Mouse (Mus musculus): ENCODE measurements around the gene Dclk1. TPM values are rescaled to one million over a fixed set of nuclear protein-coding genes. Genes with fewer than 3 reads are reported as not detected.

Dclk1 gene
- total RNA-seq, 2 experiments from 2014 or later, result 871 to 963 TPM

DNA sequence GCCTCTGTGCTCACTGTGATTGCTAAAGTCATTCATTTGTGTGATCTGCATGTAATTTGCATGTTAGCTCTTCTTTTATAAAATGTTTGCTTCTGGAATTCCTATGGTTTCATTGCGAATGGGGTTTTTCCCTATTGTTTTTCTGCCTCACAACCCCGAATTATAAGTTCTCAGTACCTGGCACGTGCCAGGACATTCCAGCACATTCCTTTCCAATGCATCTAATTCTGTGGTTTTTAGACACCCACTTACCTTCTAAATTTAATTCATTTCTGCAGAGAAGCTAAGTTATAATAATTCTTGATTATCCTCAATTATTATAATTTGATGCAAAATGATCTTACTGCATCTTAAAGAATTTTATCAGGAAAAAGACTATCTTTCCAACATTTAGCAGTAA lies 118.7 kb downstream of the Dclk1 start:
- Histone ChIP-seq H3K27ac (peak overlapping the region; percentile 57; the same call in 1 of the 2 replicates), H3K4me3 (no peak overlapping the region)
- DNase-seq (ENCODE audit: extremely low spot score in 1 of 2, low spot score in 2 of 2), result no peak
- intact Hi-C loops (cut with DNase I), result no loop called here
- no peak for TF ChIP-seq CTCF (IDR thresholded peaks at IDR 0.05)

DNA sequence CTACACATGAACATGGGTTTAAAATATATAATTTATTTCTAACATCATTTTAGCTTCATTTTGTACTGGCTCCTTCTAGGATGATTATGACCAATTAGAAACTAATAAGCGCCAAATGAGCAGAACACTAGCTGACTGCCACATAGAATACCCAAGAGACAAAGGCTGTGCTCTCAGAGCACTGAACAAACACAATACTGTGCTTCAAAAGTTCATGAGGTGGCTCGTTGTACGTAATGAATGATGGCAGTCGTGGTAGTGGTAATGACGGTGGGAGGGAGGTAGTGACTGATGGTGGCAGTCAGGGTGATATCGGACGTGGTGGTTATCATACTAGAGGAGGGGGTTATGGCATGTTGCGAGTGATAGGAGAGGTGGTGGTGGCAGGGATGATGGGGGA lies 125.0 kb downstream of the Dclk1 start:
- no peak overlapping the region for H3K4me3 ChIP-seq
- intact Hi-C loops (cut with DNase I), result no loop called here

DNA sequence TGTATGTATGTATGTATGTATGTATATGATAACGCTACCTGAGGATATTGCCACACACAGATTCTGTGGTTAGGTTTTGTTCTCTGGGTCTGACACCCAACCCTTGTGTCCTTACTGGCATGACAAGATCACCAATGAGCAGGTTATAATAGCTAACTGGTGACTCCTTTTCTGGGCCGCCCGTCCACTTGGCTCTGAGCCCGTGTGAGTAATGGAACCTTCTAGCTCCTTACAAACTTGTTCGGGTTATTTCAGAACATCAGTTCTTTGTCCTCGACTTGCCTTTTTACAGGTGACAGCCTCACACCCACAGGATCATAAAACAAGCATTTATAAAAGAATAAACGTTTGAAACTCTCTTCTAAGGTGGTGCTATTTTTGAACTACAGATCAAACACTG lies 127.0 kb downstream of the Dclk1 start:
- DNase-seq (ENCODE audit: extremely low spot score in 1 of 2, low spot score in 2 of 2), result no peak
- Histone ChIP-seq H3K4me3 (no peak overlapping the region), H3K27ac (no peak overlapping the region)
- intact Hi-C loops (cut with DNase I), result no loop called here
- no peak for TF ChIP-seq CTCF (IDR thresholded peaks at IDR 0.05)

More for the DNA sequence above, 125.0 kb downstream of the Dclk1 start:
- H3K27ac ChIP-seq, result no peak overlapping the region
- no peak for TF ChIP-seq CTCF (IDR thresholded peaks at IDR 0.05)
- DNase-seq (ENCODE audit: extremely low spot score in 1 of 2, low spot score in 2 of 2), result no peak

DNA sequence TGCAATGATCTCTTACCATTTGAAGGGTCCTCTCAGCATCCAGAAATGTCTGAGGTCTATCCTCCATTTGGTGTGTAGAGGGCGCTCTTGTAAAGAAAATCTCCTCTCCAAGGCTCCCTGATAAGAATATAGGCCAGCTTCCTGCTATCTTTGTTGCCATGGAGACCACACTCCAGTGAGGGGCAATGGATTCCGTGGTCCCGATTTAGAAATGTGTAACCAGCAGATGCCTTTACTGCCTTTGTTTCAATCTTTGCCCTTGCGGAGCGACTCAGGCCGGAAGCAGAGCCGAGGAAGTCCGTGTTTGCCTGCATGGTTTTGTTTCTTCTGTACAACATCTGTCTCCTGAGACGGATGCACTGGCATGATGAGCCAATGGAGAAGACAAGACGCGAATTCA lies 131.5 kb downstream of the Dclk1 start:
- DNase-seq (ENCODE audit: extremely low spot score in 1 of 2, low spot score in 2 of 2), result peak; percentile 56 to 70
- intact Hi-C loops (cut with DNase I), result loop anchor here (5.0 kb wide), 2 partner anchors 104 to 119 kb away; no protein-coding TSS in a partner anchor
- TF ChIP-seq CTCF (IDR thresholded peaks at IDR 0.05), result peak; percentile 69
- Histone ChIP-seq H3K27ac (peak overlapping the region; percentile 87), H3K4me3 (peak overlapping the region; percentile 26)

DNA sequence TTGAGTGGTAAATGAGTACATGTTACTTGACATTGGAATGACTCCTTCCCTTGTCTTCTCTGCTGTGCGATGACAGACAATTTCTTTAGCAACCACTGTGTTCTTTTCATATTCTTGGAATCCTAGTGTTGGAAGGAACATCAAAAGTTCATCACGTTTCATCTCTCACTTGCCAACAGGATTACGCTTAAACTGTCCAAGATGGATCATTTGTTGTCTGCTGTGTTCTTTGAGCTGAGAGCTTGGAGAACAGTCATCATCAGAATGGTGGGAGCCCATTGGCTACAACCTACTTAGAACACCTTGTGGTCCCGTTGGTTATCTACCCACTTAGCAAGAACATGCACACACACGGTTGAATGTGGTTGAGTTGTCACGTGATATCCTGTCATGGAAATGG lies 136.4 kb downstream of the Dclk1 start:
- TF ChIP-seq CTCF (IDR thresholded peaks at IDR 0.05), result no peak
- no peak for DNase-seq (ENCODE audit: extremely low spot score in 1 of 2, low spot score in 2 of 2)
- Histone ChIP-seq H3K4me3 (no peak overlapping the region), H3K27ac (peak overlapping the region; percentile 18; the same call in 1 of the 2 replicates)
- intact Hi-C loops (cut with DNase I), result no loop called here

DNA sequence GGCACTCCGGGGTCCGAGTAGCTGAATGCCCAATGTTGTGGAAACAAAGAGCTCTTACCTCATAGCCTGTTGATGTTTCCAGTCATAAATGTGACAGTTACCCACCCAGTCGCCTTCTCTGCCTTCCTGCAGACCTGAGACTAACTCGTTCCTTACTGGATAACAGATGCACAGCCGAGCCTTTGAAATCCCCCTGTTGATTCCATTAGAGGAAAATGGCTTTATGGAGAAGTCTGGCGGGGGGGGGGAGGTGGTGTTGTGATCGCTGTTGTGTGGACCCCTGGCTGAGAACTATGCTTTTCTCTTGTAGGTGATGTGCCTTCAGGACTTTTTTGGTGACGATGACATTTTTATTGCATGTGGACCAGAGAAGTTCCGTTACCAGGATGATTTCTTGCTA lies 138.3 kb downstream of the Dclk1 start:
- no peak for DNase-seq (ENCODE audit: extremely low spot score in 1 of 2, low spot score in 2 of 2)
- TF ChIP-seq CTCF (IDR thresholded peaks at IDR 0.05), result no peak
- Histone ChIP-seq H3K4me3 (no peak overlapping the region), H3K27ac (no peak overlapping the region)
- intact Hi-C loops (cut with DNase I), result no loop called here

DNA sequence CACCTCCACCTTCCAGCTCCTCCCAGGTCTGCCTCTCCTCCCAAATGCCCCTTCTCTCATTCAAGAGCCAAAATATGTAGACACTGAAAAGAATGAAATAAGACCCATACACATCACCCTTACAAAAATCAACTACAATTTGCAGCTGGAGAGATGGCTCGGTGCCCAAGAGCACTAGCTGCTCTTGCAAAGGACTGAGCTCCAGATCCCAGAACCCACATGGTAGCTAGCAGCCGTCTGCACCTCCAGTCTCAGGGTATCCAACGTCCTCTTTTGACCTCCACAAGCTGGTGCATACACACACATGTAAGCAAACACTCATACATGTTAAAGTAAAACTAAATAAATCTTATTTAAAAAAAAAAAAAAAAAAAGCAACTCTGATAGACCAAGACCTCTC lies 150.4 kb downstream of the Dclk1 start:
- Histone ChIP-seq H3K27ac (0 out of 2 replicates have a peak overlapping the region, but pooled peaks have one; percentile 1), H3K4me3 (no peak overlapping the region)
- DNase-seq (ENCODE audit: extremely low spot score in 1 of 2, low spot score in 2 of 2), result no peak
- intact Hi-C loops (cut with DNase I), result no loop called here
- no peak for TF ChIP-seq CTCF (IDR thresholded peaks at IDR 0.05)

DNA sequence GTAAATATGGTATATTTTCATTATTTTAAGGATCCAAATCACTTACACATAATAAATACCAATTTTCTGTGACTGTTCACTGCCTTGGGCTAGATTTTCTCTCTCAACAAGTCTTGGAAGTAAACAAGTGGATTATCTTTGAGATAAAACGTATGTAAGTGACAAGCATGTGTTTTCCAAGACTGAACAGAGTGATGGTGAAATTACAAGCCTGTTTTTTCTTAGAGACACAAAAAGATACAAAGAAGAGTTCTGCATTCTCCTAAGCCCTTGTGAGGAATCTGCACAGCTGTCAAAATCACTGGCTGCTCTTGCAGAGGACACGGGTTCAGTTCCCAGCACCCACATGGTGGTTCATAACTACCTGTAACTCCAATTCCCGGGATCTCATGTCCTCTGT lies 151.4 kb downstream of the Dclk1 start:
- DNase-seq (ENCODE audit: extremely low spot score in 1 of 2, low spot score in 2 of 2), result no peak

DNA sequence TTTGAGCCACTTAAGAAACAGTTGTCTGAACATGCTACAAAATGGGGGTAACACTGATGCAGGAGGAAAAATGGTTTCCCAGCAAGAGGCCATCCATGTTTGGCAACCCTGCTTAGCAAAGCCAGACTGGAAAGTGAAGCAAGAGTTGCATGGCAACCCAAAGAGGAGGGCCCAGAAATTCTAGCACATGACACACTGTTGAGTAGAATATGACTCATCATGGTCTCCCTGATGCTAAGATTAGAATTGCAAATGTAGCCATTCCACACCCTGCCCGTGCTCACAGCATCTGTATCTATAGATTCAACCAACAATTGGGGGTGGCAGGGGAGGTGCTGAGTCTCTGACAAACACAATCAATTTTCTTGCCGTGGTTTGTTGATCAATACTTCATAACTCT lies 154.6 kb downstream of the Dclk1 start:
- Histone ChIP-seq H3K27ac (peak overlapping the region; percentile 62), H3K4me3 (no peak overlapping the region)
- DNase-seq (ENCODE audit: extremely low spot score in 1 of 2, low spot score in 2 of 2), result no peak
- intact Hi-C loops (cut with DNase I), result no loop called here
- no peak for TF ChIP-seq CTCF (IDR thresholded peaks at IDR 0.05)

More for the DNA sequence above, 151.4 kb downstream of the Dclk1 start:
- intact Hi-C loops (cut with DNase I), result no loop called here
- TF ChIP-seq CTCF (IDR thresholded peaks at IDR 0.05), result no peak
- H3K4me3 ChIP-seq, result no peak overlapping the region
- H3K27ac ChIP-seq, result no peak overlapping the region

DNA sequence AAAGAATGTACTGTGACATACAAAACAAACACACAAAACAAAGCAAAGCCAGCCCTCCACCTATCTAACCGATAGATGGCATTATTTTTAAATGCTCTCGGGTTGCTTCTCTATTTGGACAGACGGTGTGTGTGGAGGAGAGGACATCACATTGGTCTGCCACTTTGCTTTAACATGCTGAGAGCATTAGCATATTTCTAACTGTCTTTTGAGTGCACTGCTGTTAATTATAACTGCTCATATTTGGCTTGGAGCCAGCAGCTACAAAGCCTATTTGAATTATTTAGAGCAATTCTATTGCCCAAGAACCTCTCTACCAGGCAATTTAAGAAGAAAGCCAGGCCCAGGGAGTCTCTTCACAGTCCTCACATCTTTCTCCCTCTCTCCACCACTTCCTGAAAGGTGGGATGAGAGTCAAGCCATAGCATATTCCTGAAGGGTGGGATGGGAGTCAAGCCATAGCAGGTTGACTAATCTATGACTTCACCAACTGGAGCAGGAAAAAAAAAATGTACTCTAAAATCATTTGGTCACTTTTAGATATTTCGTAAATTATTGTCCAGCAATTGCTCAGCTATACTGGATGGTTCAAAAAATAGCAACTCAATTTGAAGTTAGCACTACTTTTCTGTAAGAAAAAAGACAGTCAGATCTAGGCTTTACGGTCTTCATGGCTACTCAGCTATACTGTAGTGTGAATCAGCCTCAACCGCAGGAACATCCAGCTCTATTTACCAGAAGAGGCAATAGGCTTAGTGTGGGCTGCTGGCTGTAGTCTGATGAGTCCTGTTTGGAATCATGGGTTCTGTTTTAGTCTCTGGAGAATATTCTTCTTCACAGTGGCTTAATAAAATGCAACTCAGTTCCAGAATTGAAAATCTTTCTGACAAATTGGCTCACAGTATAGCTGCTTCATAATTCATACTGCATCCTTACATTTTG lies 155.9 kb downstream of the Dclk1 start:
- no peak for DNase-seq (ENCODE audit: extremely low spot score in 1 of 2, low spot score in 2 of 2)
- no peak; the same call in 1 of the 2 replicates for TF ChIP-seq CTCF (IDR thresholded peaks at IDR 0.05)
- intact Hi-C loops (cut with DNase I), result no loop called here
- Histone ChIP-seq H3K4me3 (no peak overlapping the region), H3K27ac (peak overlapping the region; percentile 62)

DNA sequence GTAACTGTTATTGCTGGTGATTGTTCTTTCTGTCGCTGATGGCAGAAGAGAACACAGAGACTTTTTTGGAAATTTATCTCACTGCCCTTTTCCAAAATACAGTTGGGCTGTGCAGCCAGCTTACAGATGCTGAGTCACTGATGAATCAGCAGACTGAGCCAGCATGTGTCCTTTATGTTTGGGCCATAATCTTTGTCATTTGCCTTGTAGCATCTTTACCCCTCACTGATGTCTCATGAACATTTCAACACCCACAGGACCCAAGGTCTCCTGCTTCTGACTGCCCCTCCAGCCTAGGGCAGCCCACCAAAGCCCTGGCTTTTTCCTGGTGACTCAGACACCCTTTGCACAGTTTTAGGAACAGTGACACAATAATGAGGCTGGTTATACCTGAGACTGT lies 159.1 kb downstream of the Dclk1 start:
- DNase-seq (ENCODE audit: extremely low spot score in 1 of 2, low spot score in 2 of 2), result no peak
- peak overlapping the region; percentile 69 for H3K27ac ChIP-seq
- intact Hi-C loops (cut with DNase I), result no loop called here
- no peak overlapping the region for H3K4me3 ChIP-seq
- no peak for TF ChIP-seq CTCF (IDR thresholded peaks at IDR 0.05)

DNA sequence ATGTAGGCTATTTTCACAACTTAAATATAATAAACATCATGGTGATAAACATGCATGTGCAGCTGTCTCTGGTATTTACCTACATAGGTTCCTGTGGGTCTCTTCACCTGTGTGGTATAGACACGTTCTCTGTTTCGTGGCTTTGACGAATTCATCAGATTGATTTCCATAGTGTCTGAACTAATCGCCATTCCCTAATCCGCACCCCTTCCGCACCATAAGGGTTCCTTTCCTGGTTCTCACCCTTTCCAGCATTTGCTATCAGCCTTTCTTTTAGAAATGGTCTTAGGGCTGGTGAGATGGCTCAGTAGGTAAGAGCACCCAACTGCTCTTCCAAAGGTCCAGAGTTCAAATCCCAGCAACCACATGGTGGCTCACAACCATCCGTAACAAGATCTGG lies 162.6 kb downstream of the Dclk1 start:
- no peak for DNase-seq (ENCODE audit: extremely low spot score in 1 of 2, low spot score in 2 of 2)
- intact Hi-C loops (cut with DNase I), result no loop called here
- no peak overlapping the region for H3K4me3 ChIP-seq
- no peak for TF ChIP-seq CTCF (IDR thresholded peaks at IDR 0.05)
- no peak overlapping the region for H3K27ac ChIP-seq
